Mouse (Mus musculus) cerebral cortex, adult 2 months (tissue): ENCODE measurements around the gene Arl11.

Experiments
- WGBS: fragments of 180-500 bp; shearing (Covaris S2); methylation state at CpG from one replicate; pipeline ENCODE4 v1.1.7; 2018; 5-methylcytosine and 5-hydroxymethylcytosine counted together

Arl11 gene

GRCm38 (mm10) chr14:61327618-61328450 is 18.3 kb downstream of the Arl11 start:
- WGBS: 25% methylated on average over 19 of the region's 19 CpGs

- WGBS: 48% methylated on average over 11 of the region's 11 CpGs
Observed at GRCm38 (mm10) chr14:61330591-61330990, 21.0 kb downstream of the Arl11 start.

DNA sequence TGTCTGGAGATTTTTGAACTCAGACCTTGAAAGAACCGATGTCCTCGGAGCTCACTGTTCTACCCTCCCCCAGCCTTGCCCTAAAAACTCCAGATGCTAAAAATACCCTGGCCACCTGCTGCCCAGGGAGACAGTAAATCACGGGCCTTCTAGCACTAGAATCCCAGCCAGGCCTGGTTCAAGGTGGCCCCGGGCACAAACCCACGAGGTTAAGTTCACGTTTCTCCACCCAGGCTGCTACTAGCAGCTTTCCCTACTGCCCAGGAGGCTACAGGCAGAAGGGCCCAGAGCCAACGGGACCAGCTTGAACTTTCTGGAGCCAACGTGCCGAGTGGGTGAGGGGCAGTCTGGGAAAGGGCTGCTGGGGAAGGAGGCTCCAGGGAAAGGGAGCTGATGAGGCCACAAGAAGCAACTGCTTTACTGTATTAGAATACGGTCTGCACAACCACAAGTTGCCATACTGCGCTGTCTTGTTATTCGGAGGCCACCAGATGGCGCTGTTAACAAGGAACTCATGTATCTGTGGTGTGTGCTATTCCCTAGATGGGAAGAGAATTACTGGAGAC is 21.5 kb downstream of the Arl11 start:
- 5% methylated on average over 13 of the region's 13 CpGs for WGBS

- 94% methylated on average over 4 of the region's 4 CpGs for WGBS
Observed at GRCm38 (mm10) chr14:61339381-61339780, 29.8 kb downstream of the Arl11 start.

DNA sequence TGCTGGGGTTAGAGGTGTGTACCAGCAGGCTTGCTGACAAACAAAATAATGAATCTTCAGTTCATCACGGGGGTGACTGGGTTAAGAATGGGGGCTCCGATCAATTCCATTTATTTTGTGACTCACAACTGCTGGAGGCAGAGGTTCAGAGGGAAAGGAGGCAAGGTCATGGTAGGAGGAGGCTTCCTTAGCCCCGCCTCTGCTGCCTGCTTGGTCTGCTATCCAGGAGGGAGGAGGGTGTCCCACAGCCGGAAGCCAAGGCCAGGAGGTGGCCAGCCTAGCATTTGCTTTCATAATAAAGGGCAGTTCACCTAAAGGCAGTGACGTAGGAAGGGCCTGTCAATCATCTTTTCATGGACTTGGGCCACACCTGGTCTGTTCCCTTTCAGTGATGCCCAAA is 35.0 kb downstream of the Arl11 start:
- WGBS: 90% methylated on average over 5 of the region's 5 CpGs

DNA sequence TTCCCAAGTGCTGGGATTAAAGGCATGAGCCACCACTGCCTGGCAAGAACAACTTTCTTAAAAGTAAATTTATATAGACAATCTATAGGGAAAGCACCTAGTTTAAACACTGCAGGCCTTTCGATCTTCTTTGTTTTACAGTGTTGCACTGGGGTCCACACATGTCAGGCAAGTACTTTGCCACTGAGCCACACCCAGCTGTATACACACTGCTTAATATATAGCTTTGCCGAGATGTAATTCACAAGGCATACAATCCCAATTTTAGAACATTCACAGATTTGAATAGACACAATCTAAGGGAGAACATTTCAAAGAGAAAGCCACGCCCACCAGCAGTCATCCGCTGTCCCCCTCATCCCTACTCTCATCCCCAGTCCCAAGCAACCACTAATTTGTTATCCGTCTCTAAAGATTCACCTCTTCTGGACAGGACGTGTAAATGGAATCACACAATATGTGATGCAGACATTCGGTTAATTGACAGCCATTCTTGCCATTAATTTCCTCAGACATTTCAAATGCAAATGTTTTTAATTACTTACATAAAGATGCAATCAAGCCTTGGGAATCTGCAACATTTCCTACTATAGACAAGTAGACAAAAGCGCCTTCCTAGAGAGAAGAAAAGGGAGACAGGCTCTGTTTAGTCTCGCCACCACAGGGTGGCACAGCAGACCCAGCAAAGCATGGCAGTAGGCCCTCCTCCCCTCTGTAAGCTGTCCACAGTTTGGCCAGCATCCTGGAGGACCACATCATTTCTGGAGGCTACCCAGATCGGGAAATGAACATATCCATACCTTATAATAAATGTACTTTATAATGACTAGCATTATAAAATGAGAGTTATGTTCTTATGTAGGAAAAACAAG is 37.5 kb downstream of the Arl11 start:
- 43% methylated on average over 10 of the region's 10 CpGs for WGBS

GRCm38 (mm10) chr14:61349876-61350275 is 40.3 kb downstream of the Arl11 start:
- WGBS: 88% methylated on average over 4 of the region's 4 CpGs

DNA sequence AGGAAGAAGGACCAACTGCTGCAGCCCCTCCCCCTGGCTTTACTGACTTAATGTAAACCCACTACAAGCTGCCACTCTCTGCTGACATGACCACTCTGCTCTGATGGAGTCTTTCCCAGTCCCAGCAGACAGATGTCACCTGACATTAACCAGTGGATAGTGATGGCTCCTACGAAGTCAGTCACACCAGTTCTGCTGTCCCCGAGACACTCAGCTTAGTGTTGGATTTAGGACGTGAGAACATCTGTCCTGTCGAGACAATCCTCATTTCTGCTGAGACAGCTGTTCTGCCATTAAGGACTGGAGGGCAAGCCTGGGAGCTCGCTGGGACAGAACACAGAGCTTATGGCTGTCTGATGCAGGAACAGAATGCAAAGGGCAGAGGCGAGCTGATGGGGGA is 41.3 kb downstream of the Arl11 start:
- WGBS: 79% methylated on average over 6 of the region's 6 CpGs

- 82% methylated on average over 10 of the region's 10 CpGs for WGBS
Observed at GRCm38 (mm10) chr14:61354251-61355235, 45.0 kb downstream of the Arl11 start.

GRCm38 (mm10) chr14:61360131-61360980 is 50.8 kb downstream of the Arl11 start, which contains the start of gene Ebpl:
TSS of gene Ebpl (minus strand) at chr14:61360439.
- under 1% methylated on average over 40 of the region's 40 CpGs for WGBS

DNA sequence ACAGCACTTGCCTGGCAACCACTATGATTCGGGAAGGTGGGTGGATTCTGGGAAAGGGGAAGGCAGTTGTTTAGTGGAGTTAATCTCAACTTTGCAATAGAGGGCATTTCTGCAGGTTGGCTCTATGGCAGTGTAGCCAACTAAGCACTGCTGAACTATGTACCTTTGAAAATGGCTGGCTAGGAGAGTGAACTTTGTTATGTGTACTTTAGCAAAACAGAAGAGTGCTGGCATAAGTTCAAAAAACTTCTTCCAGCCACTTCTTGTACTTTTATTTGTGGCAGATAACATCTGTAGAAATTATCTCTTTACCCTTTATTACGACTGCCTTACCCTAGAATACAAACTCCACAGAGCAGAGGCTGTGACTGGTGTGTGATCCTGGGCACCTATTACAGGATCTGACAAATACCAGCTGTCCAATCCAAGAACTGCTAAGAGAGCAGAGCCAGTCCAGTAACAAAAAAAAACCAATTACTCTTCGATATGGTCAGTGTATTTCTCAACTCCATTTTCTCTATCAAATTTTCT is 51.5 kb downstream of the Arl11 start:
- WGBS: 55% methylated on average over 3 of the region's 3 CpGs
